Mouse (Mus musculus) megakaryocyte, adult 5-6 weeks (primary cell): ENCODE data around the gene Gid4. TPM values are rescaled to one million over a fixed set of nuclear protein-coding genes. Genes with fewer than 3 reads are reported as not detected.

ENCODE experiments used
- total RNA-seq, 2 experiments: library from RNA; stranded (forward) in 1 of 2; stranded (reverse) in 1 of 2; fragments of 153-499, 151-499 nt in 1 of 2; fragments of 221-1000, 200-1000 nt in 1 of 2; gene quantifications; 2 replicates each; pipeline versions ENCODE4 v1.2.3 to v1.2.4; 2015 to 2017

Gid4 gene
- total RNA-seq, 2 experiments from 2014 or later = 9.0 to 9.9 TPM

Other genes with a start within 250 kb of the Gid4 start
- gene Srebf1, start 194.6 kb upstream of the Gid4 start, total RNA-seq (2015) = 27.5 and 37.3 TPM in 2 replicates
- 27.6 and 43.3 TPM in 2 replicates for gene Srebf1, start 194.6 kb upstream of the Gid4 start, total RNA-seq (2017)
- 6.0 and 6.3 TPM in 2 replicates for gene Tom1l2, start 64.2 kb upstream of the Gid4 start, total RNA-seq (2015)
- 4.3 and 6.1 TPM in 2 replicates for gene Tom1l2, start 64.2 kb upstream of the Gid4 start, total RNA-seq (2017)
- 0.16 TPM in 1 of 2 replicates, not detected in the other for gene Drc3, start 63.8 kb upstream of the Gid4 start, total RNA-seq (2015)
- 0.11 and 0.98 TPM in 2 replicates for gene Drc3, start 63.8 kb upstream of the Gid4 start, total RNA-seq (2017)
- gene Atpaf2, start 1.3 kb downstream of the Gid4 start, total RNA-seq (2015) = 10.1 and 15.6 TPM in 2 replicates
- gene Atpaf2, start 1.3 kb downstream of the Gid4 start, total RNA-seq (2017) = 38.2 and 43.3 TPM in 2 replicates
- gene Drg2, start 37.4 kb downstream of the Gid4 start, total RNA-seq (2015) = 19.5 and 21.5 TPM in 2 replicates
- 35.4 and 47.0 TPM in 2 replicates for gene Drg2, start 37.4 kb downstream of the Gid4 start, total RNA-seq (2017)
- 0.07 TPM in 1 of 2 replicates, not detected in the other for gene Myo15, start 52.2 kb downstream of the Gid4 start, total RNA-seq (2015)
- gene Myo15, start 52.2 kb downstream of the Gid4 start, total RNA-seq (2017) = 0.07 and 0.69 TPM in 2 replicates
- 23.5 and 24.1 TPM in 2 replicates for gene Alkbh5, start 119.2 kb downstream of the Gid4 start, total RNA-seq (2015)
- gene Alkbh5, start 119.2 kb downstream of the Gid4 start, total RNA-seq (2017) = 21.6 and 26.5 TPM in 2 replicates